Mouse (Mus musculus) adipocyte (in vitro differentiated cells): ENCODE results near the gene Aox3.

ENCODE experiments used
- DNase-seq: peaks from one replicate; pipeline ENCODE4 v3.0.0-alpha.2; 2016; ENCODE audit warnings: low spot score

Aox3 gene

DNA sequence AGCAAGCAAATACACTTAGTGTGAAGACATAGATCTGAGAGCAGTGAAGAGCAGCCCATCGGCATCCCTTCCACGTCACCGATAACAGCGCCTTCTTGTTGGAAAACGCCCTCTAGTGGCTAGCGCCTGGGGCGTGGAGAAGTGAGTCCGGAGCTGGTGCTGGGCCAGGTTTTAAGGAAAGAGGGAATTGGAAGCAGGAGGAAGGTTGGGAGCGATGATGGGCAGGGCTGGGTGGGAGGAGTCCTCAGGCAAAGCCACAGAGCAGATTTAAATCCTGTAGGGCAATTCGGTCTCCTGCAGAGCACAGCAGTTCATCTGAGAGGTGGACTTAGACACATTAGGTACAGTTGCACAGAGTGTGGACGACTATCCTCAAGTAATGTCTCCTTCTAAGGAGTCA is at the start of gene Aox3:
Gene Aox3 (plus strand): TSS at position 251 of the 400 bp plus-strand sequence.
- peak; percentile 47 for DNase-seq

DNA sequence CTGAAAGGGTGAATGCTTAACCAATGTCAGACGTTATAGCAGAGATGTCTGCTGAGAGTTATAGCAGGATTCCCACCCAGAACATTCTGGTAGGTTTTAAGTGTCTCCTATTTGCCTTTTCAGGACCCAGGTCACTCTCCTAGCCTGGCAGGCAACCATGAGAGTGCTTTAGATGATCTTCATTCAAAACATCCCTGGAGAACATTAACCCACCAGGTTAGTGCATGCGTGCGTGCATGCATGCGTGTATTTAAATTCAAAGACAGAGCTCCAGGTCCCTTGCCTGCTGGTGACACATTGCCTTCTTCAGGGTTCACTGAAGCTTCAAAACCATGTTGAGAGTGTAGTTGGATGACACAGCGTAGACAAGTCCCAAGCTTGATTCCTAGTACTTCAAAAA is 47.8 kb upstream of the Aox3 start:
- DNase-seq: no peak

DNA sequence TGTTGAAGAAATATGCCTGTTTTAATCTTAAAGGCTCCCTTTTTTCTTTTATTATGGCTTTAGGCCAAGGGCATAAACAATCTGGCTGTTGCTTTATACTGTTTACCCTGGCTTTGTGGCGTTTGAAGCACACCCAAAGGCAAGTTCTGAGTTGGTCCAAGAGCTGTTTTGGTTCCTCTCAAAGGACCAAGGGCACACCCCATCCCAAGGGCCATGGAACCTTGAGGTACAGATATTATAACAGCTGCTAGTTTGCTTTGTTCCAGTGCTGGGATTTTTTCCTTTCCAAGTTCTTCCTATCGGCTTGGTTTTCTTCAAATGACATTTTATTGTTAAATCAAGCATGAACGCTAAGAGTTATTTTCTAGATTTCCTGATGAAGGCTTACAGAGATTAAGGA is 47.3 kb upstream of the Aox3 start:
- no peak for DNase-seq

DNA sequence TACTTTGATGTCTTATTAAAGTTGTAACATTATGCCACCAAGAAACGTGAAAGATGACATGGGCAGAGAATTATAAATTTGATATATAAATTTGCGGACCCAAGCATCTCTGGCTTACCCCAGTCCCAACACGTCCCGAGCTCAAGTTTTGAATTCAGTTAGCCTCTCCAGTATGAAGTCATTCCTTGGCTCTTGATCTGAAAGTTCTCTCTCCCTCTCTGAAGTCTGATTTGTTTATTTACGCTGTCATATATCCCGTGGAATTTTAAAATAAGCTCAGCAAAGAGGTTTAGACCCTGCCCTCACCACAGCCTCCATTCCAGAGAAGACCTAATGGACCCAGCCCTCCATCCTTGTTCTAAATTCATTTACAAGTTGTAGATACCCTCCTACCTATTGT is 43.7 kb upstream of the Aox3 start:
- DNase-seq: no peak

DNA sequence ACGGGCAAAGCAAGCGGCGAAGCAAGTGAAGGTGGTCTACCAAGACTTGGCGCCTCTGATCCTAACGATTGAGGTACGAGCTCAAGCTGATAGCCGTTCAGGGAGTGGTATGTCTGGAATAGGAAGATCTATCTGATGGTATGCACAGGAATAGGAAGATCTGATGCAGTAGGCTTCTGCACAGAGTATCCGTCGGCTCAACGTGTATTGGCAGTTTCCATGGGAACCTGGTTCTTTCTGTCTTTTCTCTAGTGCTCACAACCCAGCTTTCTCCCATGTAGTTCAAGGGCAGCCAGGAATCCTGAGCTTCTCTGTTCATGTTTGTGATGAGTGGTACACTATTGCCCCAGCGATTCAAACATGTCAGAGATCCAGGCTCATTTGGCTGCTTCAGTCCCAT is 42.8 kb upstream of the Aox3 start:
- DNase-seq: no peak

DNA sequence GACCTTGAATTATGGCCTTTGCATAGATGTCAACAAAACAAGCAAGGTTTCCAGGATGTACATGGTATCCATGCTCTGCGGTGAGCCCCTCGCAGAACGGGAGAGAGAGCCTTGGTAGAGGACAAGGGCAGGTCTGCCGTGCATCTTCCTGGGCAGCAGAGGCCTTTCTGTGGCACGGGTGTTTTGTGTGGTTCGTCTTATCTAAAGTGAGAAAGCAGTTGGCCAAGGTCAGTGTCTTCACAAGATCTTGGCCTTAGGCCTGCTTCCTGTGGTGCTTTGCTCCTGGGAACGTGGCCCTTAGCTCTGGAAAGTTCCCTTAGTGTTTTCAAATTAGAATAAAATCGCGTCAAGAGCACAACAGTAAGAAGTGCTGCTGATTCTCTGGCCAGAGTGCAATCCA is 41.9 kb upstream of the Aox3 start:
- DNase-seq: no peak

DNA sequence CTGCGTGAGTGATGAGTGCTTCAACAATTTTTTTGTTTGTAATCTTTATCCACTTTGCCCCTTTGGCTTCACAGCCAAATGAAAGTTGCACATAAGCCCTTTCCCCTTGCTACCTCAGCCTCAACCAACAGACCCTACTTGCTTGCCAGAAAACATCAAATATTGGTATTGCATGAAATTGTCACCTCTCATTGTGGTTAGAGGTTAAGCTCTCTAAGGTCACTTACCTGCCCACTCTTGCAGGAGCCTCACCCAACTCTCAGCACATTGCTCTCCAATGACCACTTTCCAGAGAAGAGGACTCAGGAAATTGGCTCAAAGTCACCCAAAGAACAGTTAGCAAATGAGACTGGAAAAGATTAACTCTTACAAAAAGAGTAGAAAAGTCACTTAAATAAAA is 41.4 kb upstream of the Aox3 start:
- no peak for DNase-seq

DNA sequence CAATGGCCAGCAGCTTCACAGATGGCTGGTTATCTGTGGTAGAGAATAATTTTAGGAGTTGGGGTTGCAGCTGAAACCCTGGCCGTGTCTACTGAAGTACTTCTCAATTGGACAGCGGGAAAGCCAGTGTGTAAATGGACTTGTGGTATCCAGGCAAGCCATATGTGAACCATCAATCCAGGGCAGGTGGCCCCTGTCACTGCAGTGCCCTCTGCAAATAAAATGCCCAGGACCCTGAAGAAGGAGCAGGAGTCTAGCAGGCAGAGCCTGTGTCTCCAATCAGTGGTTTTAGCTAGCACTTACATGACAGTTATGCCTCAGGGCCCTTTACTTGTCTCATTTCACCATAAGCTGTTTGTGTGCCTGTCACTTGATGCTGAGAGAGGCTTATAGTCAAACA is 40.5 kb upstream of the Aox3 start:
- DNase-seq: no peak

DNA sequence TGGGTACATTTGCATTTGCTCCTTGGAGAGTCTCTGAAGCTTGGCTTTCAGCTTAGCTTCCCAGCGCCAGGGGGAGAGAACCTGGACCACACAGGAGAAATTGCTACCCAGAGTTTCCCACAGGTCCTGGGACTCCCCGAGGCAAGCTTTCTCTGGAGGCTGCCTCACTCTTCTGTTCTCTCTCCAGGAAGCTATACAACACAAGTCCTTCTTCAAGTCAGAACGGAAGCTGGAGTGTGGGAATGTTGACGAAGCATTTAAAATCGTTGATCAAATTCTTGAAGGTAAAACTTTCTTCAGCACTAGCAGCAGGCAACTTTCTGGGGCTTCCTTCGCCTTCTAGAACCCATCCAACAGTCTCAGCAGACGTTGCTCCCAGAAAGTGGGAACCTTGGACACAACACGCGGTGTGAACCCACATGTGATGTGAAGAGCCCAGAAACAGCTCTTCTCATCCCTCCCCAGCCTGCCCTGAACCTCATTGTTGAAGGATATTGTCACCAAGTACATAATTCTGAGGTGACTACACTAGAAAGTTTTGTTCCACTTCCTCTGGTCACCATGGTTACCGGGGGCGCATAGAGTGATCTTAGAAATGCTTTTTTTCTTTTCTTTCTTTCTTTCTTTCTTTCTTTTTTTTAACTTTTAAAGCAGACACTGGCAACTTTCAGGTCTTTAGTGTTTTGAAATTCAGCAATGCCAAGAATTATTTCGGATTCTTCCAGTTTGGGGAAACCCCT is 39.8 kb upstream of the Aox3 start:
- no peak for DNase-seq

DNA sequence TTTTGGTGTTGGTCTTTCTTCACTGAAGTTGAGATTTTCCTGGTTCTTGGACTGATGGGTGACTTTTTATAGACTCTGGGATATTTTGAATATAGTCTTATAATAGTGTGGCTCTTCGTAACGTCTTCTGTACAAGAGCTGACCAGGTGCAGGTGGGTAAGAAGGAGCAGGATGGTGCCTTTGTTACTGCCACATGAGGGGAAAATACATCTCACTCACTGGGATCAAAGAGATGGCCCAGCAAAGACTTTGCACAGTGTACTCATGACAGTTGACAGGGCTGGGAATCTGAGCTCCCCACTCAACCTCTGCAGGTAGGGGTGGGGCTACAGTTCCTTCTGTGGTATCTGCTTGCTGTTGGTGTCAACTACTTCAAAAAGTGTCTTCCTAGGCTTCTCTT is 38.7 kb upstream of the Aox3 start:
- DNase-seq: no peak

DNA sequence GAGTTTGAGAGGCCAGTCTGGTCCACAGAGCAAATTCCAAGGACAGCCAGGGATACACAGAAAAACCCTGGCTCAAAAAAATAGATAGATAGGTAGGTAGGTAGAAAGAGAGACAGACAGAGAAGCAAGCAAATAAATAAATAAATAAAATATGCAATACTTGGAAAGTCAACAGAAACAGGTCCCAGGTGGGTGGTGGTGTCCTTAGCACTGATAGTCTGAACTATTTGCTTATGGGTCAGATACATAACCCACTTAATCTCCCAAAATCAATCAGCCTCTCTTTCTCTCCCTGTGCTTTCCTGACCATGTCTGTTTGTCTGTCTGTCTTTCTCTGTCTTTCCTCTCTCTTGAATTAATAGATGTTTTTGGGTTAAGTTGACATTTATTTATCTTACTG is 35.0 kb upstream of the Aox3 start:
- DNase-seq: no peak

DNA sequence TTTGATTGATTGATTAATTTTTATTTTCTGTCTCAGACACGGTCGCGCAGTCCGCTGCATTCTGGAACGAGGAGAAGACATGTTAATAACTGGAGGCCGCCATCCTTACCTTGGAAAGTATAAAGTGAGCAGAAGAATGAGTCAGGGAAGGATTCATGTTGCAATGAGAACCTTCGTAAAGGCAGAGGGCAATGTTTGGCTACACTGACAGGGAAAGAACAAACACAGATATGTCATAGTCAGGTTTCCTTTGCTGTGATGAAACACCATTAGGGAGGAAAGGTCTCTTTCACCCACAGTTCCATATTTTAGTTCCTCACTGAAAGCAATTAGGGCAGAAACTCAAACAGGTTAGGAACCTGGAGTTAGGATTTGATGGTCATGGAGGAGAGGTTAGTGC is 34.5 kb upstream of the Aox3 start:
- no peak for DNase-seq

DNA sequence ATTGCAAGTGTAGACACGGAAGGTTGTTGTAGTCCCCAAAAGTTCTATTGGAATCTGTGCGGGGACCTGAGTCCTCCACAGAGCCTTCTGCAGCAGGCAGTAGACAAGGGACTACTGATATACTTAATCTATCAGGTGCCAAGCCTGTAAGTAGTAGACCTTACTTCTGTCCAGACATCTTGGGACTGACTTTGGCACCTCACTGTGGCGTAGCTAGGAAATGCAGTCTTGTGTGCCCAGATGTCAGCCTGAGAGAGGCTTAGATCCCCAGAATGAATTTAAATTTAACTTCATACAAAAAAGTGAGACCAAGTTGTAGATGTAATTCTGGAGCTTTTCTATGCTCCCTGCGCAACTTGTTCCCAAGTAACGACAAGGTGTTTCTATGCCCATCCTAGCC is 33.2 kb upstream of the Aox3 start:
- peak; percentile 37 for DNase-seq

DNA sequence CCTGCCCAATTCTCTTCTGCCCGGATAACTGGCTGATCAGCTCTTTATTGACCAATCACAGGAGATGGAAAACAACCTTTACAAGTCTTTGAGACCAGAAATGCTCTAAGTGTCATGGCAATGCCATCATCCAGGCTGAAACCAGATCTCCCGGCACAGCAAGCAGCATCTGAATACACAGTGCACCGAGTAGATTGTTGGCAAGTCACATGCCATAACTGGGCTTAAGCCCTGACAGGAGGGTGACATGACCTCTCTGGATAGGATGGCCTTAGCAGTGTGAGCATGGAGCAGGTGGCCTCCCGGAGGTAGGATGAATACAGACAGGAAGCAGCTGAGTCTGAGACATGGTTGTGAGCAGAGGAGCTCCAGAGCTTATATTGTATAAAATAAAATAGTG is 32.5 kb upstream of the Aox3 start:
- DNase-seq: no peak

DNA sequence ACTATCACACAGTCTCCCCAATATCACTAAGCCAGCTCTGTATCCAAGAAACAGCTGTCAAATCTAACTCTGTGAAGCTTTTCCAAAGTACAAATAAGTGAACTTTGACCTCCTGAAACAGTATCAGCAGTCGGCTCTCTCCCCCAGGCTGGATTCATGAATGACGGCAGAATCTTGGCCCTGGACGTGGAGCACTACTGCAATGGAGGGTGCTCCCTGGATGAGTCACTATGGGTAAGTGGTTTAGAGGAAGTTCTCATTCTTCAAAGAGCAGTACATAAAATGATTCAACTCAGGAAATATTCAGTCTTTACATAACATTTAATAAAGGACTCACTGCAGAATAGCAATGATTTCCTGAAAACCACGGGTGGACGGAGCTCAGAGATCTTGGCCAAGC is 31.6 kb upstream of the Aox3 start:
- no peak for DNase-seq

DNA sequence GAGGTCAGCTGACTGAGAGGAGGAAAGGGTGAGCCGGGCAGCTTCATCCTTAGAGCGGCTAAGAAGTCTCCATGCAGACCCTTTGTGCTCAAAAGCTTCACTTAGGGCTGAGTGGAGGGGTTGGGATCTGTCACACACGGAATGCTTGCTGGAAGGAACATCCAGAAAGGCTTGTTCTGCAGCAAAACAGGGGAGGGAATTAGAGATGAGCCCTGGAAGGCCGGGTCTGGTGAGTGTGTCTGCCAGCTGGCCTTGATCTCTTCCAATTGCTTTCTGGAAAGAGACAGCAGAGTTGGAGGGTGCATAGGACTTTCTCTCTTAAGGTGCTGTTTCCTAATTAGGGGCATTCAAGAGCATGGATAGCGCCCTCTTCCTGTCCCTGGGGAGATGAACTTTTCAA is 23.6 kb upstream of the Aox3 start:
- DNase-seq: peak; percentile 8

DNA sequence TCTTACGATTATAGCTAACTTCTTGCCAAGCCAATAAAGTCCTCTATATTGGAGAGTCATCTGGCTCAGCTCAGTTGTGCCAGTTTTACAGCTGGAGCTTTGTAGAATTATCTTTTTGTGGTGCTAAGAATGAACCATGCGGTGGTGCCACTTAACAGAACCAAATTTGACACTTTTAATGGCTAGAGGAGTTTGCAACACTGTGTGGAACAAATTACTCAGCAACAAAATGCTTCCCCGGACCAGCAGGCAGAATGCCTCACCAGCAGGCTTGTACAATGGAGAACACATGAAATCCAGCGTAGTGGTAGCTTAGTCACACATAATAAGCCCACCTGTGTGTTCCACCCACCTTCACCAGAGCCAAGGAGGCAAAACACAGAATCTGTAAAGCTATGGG is 22.7 kb upstream of the Aox3 start:
- no peak for DNase-seq

DNA sequence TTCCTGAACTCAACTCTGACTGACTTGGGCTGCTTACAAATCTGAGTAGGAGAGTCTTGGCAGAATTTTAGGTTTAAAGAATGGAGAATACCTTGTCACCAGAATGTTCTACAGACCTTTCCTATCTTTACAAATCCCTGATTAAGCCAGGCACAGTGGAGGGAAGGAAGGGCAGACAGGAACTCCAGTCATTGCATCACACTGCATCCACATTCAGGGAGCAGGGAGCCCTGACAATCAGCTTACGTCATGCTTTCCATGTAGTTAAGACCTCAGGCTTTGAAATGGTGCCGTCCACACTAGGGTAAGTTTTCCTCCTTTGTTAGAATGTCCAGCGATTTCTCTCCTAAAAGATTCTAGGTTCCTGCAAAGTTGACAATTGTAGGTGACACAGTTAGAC is 21.7 kb upstream of the Aox3 start:
- peak; percentile 8 for DNase-seq

DNA sequence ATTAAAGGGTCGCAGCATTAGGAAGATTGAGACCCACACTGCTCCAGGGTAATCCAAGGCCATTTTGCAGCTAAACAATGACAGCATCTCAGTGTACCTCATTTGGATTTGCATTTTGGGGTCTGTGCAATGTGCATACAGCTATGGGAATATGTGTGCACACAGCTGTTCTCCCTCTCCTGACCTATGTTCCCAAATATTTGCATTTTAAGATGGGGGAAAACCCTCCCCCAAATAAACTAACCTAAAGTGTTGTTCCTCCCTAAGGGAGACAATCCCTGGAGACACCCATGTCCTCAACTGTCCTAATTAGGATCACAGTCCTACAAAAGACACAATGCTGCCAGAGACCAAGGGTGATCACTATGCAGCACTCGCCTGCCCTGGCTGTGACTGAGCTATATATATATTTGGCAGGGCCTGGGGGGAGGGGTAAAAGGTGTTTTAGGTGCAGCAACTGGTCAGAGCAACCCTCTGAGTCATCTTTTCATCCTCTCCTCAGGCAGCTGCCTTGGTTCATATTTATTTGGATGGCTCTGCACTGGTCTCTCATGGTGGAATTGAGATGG is 20.9 kb upstream of the Aox3 start:
- DNase-seq: no peak

DNA sequence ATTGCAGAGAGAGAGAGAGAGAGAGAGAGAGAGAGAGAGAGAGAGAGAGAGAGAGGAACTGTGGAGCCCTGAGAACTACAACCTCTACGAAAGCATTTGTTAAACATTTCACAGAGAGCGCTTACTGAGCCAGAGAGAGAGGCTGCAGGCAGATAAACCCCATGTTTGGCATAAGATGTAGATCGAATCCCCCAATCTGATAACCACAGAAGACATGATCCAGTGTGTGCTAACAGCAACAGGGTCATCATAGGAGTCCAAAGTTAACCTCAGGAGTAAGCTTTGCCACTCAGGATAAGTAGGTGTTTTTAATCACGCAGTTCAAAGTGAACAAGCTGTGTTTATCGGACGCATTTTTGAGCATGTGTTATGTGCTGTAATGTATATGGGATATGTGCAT is 15.6 kb upstream of the Aox3 start:
- no peak for DNase-seq

DNA sequence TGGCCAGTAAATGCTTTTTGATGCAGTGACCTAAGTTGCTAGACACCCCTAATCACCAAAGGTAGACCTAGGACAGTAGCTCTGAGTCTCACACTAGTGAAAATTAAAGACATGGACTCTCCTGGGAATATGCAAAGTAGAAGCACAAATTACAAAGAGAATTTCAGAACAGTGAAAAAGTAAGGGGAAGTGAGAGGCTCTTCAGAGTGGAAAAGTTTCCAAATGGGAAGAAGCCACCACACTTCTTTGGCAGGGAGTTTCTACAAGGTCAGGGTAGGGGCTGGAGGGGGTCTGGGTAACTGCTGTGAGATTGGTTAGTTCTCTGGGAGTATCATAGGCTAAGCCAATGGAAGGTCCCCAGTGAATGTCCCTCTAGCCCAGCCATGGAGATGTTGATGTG is 13.8 kb upstream of the Aox3 start:
- no peak for DNase-seq

DNA sequence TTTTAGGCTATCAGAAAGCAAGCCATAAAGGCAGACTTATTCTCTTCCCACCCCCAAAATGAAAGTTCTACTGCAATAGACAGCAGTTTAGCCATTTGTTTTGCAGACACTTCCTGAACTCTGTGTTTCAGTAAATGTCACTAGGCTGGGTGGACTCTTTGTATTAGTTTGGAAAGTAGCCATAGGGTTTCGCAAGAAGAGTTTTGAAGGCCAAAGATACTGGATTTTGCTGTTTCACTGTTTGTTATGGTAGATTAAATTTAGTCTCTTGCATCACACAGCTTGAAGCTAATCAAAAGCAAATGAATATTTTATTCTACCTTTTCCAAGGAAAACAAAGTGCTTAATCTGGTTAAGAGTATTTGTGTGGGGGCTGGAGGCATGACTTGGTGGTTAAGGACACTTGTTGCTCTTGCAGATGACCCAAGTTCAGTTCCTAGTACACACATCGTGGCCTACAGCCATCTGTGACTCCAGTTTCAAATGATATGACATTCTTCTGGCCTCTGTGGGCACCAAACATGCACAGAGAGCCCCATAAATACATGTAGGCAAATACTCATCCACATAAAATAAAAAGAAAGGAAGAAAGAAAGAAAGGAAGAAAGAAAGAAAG is 11.3 kb upstream of the Aox3 start:
- peak; percentile 97 for DNase-seq

DNA sequence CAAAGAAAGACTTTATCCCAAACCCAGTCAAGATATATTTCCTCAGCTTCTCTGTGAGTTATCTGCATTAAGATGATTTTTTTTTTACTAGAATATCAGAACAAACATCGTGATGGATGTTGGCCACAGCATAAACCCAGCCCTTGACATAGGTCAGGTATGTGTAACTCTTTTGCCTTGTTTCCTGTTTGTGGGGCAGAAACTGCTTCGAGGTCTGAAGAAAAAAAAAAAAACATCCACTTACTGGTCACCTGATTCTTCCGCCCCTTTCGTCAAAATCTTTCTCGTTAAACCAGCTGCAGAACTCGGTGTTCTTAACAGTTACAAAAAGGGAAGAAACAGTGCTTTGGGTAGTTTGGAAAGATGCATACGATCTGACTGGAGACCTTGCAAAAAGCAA is 10.4 kb upstream of the Aox3 start:
- no peak for DNase-seq

DNA sequence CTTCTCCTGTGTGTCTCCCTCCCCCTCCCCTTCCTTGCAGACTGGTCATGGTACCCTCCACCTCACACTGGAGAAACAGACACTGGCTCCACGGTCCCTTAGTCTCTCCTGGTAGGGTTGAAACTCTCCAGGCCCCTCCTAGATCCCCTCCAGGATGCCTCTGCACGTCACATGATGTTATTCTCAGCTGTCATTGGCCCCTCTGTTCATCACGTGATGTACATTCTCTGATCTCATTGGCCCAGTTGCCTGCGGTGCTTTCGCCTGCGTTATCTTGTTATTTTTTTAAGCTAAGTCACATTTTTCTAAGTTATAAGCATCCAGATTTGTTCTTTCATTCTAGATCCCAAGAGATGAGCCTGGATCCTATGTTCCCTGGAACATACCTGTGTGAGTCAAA is 7.2 kb upstream of the Aox3 start:
- DNase-seq: no peak
